Mouse (Mus musculus): Measurements from ENCODE around the gene Ccdc142. TPM values are rescaled to one million over a fixed set of nuclear protein-coding genes. Genes with fewer than 3 reads are reported as not detected.

Ccdc142 gene
- polyA plus RNA-seq, 2 experiments, result 0.23 to 1.1 TPM

- H3K4me1 ChIP-seq (replicated peaks; ENCODE audit: control insufficient read depth in 2 of 2, insufficient read depth in 2 of 2, low read length in 1 of 2), result peaks cover 10 to 16% of the 10 kb centered on the region in 2 experiments
- peak within 1 kb of the TSS; percentile 33 to 39 for H3K4me3 ChIP-seq (ENCODE audit: insufficient read depth in 1 of 2, low read depth in 2 of 2, low read length in 2 of 2)
- H3K4me2 ChIP-seq (ENCODE audit: low read depth), result peak within 1 kb of the TSS; percentile 45
- H3K9ac ChIP-seq (replicated peaks), result no peak within 1 kb of the TSS
- H3K36me3 ChIP-seq (replicated peaks; ENCODE audit: control insufficient read depth, insufficient read depth, low read depth), result peaks cover 23% of the 10 kb centered on the region
- H3K9me3 ChIP-seq (ENCODE audit: control insufficient read depth, low read length), result no peaks in the 10 kb centered on the region
- WGBS (ENCODE audit: insufficient replicate concordance), result 82% methylated on average over 3 of the region's 3 CpGs
- H3K27me3 ChIP-seq (ENCODE audit: control insufficient read depth, insufficient read depth, low read length), result peaks cover 2% of the 10 kb centered on the region; the same call in 1 of the 2 replicates
- TF ChIP-seq CTCF (IDR thresholded peaks at IDR 0.05; ENCODE audit: low read depth) (no peak), EP300 (IDR thresholded peaks at IDR 0.05; ENCODE audit: low read depth) (no peak)
- no peak within 1 kb of the TSS for H3K27ac ChIP-seq
- ATAC-seq (ENCODE audit: insufficient read depth) (no peak), DNase-seq (ENCODE audit: low read depth in 3 of 3, low spot score in 3 of 3) (peak in 2 of 3 experiments; percentile 43 to 46)
These were observed 43.6 kb upstream of the Ccdc142 start, which contains the start of gene Dqx1 for GRCm38 (mm10) chr6:83057790-83058189. Dqx1 (plus strand) TSS chr6:83057844.

DNA sequence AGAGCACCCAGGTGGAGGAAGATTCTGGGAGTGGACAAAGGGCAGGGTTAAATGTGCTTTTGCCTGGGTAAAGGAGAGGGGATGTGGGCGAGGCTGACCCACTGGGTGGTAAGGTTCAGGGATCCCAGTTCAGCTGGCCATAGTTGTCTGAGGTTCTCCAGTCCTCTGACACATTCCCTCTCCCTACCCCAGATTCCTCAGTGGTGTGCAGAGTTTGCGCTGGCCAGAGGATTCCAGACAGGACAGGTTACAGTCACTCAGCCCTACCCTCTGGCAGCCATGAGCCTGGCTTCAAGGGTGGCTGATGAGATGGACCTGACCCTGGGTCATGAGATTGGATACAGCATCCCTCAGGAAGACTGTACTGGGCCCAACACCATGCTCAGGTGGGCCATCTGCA, 42.7 kb upstream of the Ccdc142 start:
- Histone ChIP-seq H3K36me3 (replicated peaks; ENCODE audit: control insufficient read depth, insufficient read depth, low read depth) (peaks cover 23% of the 10 kb centered on the region), H3K4me3 (ENCODE audit: insufficient read depth in 1 of 2, low read depth in 2 of 2, low read length in 2 of 2) (peak overlapping the region; percentile 33 to 39; a peak in 2 of 4 replicates), H3K27ac (no peak overlapping the region), H3K9me3 (ENCODE audit: control insufficient read depth, low read length) (no peaks in the 10 kb centered on the region), H3K4me1 (replicated peaks; ENCODE audit: control insufficient read depth in 2 of 2, insufficient read depth in 2 of 2, low read length in 1 of 2) (peaks cover 7 to 11% of the 10 kb centered on the region in 2 experiments), H3K4me2 (ENCODE audit: low read depth) (peak overlapping the region; percentile 45), H3K27me3 (ENCODE audit: control insufficient read depth, insufficient read depth, low read length) (peaks cover 11% of the 10 kb centered on the region), H3K9ac (replicated peaks) (no peak overlapping the region)
- no peak for DNase-seq (ENCODE audit: low read depth in 3 of 3, low spot score in 3 of 3)
- ATAC-seq (ENCODE audit: insufficient read depth), result no peak
- TF ChIP-seq CTCF (IDR thresholded peaks at IDR 0.05; ENCODE audit: low read depth) (no peak), EP300 (IDR thresholded peaks at IDR 0.05; ENCODE audit: low read depth) (no peak)
- 81% methylated on average over 2 of the region's 2 CpGs for WGBS (ENCODE audit: insufficient replicate concordance)

- no peak for ATAC-seq (ENCODE audit: insufficient read depth)
- TF ChIP-seq CTCF (IDR thresholded peaks at IDR 0.05; ENCODE audit: low read depth) (no peak), EP300 (IDR thresholded peaks at IDR 0.05; ENCODE audit: low read depth) (no peak)
- no peaks in the 10 kb centered on the region for H3K4me1 ChIP-seq (replicated peaks; ENCODE audit: control insufficient read depth in 2 of 2, insufficient read depth in 2 of 2, low read length in 1 of 2)
These were observed 35.4 kb upstream of the Ccdc142 start for GRCm38 (mm10) chr6:83065995-83066394.

GRCm38 (mm10) chr6:83066441-83066840, 35.0 kb upstream of the Ccdc142 start:
- Histone ChIP-seq H3K9me3 (ENCODE audit: control insufficient read depth, low read length) (no peaks in the 10 kb centered on the region), H3K4me1 (replicated peaks; ENCODE audit: control insufficient read depth in 2 of 2, insufficient read depth in 2 of 2, low read length in 1 of 2) (no peaks in the 10 kb centered on the region), H3K4me3 (ENCODE audit: insufficient read depth in 1 of 2, low read depth in 2 of 2, low read length in 2 of 2) (no peak overlapping the region), H3K27me3 (ENCODE audit: control insufficient read depth, insufficient read depth, low read length) (peaks cover 88% of the 10 kb centered on the region), H3K9ac (replicated peaks) (no peak overlapping the region), H3K4me2 (ENCODE audit: low read depth) (no peak overlapping the region), H3K27ac (no peak overlapping the region), H3K36me3 (replicated peaks; ENCODE audit: control insufficient read depth, insufficient read depth, low read depth) (no peaks in the 10 kb centered on the region)
- no peak for TF ChIP-seq CTCF (IDR thresholded peaks at IDR 0.05; ENCODE audit: low read depth)
- no peak for TF ChIP-seq EP300 (IDR thresholded peaks at IDR 0.05; ENCODE audit: low read depth)
- WGBS (ENCODE audit: insufficient replicate concordance), result 27% methylated on average over 6 of the region's 6 CpGs
- ATAC-seq (ENCODE audit: insufficient read depth) (no peak), DNase-seq (ENCODE audit: low read depth in 3 of 3, low spot score in 3 of 3) (no peak)

More at GRCm38 (mm10) chr6:83065995-83066394, 35.4 kb upstream of the Ccdc142 start:
- H3K4me3 ChIP-seq (ENCODE audit: insufficient read depth in 1 of 2, low read depth in 2 of 2, low read length in 2 of 2), result no peak overlapping the region
- WGBS (ENCODE audit: insufficient replicate concordance), result 29% methylated on average over 8 of the region's 8 CpGs
- no peak overlapping the region for H3K4me2 ChIP-seq (ENCODE audit: low read depth)
- DNase-seq (ENCODE audit: low read depth in 3 of 3, low spot score in 3 of 3), result no peak
- no peaks in the 10 kb centered on the region for H3K9me3 ChIP-seq (ENCODE audit: control insufficient read depth, low read length)
- H3K9ac ChIP-seq (replicated peaks), result no peak overlapping the region
- peaks cover 84% of the 10 kb centered on the region for H3K27me3 ChIP-seq (ENCODE audit: control insufficient read depth, insufficient read depth, low read length)
- H3K36me3 ChIP-seq (replicated peaks; ENCODE audit: control insufficient read depth, insufficient read depth, low read depth), result no peaks in the 10 kb centered on the region
- no peak overlapping the region for H3K27ac ChIP-seq

- Histone ChIP-seq H3K4me1 (replicated peaks; ENCODE audit: control insufficient read depth in 2 of 2, insufficient read depth in 2 of 2, low read length in 1 of 2) (no peaks in the 10 kb centered on the region), H3K27me3 (ENCODE audit: control insufficient read depth, insufficient read depth, low read length) (peaks cover 99% of the 10 kb centered on the region), H3K9me3 (ENCODE audit: control insufficient read depth, low read length) (no peaks in the 10 kb centered on the region), H3K4me3 (ENCODE audit: insufficient read depth in 1 of 2, low read depth in 2 of 2, low read length in 2 of 2) (peak overlapping the region in 1 of 2 experiments; percentile 16; a peak in 2 of 4 replicates), H3K27ac (no peak overlapping the region), H3K36me3 (replicated peaks; ENCODE audit: control insufficient read depth, insufficient read depth, low read depth) (no peaks in the 10 kb centered on the region), H3K4me2 (ENCODE audit: low read depth) (peak overlapping the region; percentile 31), H3K9ac (replicated peaks) (no peak overlapping the region)
- 15% methylated on average over 8 of the region's 8 CpGs for WGBS (ENCODE audit: insufficient replicate concordance)
- ATAC-seq (ENCODE audit: insufficient read depth) (no peak), DNase-seq (ENCODE audit: low read depth in 3 of 3, low spot score in 3 of 3) (no peak)
- TF ChIP-seq CTCF (IDR thresholded peaks at IDR 0.05; ENCODE audit: low read depth) (no peak), EP300 (IDR thresholded peaks at IDR 0.05; ENCODE audit: low read depth) (no peak)
These were observed 33.2 kb upstream of the Ccdc142 start for GRCm38 (mm10) chr6:83068221-83068620.
